Mouse (Mus musculus): ENCODE data around the gene Alkbh4. TPM values are rescaled to one million over a fixed set of nuclear protein-coding genes. Genes with fewer than 3 reads are reported as not detected.
"Not testable (repeated sequence)": the region's sequence is repeated elsewhere in the genome, so short reads cannot be mapped to it uniquely, and the experiment has no call there.

Gene Alkbh4
- total RNA-seq (2014; fragmentation: Nextera tagmentation) (13.7 and 18.2 TPM in 2 replicates), total RNA-seq (2017) (5.3 and 11.9 TPM in 2 replicates)

DNA sequence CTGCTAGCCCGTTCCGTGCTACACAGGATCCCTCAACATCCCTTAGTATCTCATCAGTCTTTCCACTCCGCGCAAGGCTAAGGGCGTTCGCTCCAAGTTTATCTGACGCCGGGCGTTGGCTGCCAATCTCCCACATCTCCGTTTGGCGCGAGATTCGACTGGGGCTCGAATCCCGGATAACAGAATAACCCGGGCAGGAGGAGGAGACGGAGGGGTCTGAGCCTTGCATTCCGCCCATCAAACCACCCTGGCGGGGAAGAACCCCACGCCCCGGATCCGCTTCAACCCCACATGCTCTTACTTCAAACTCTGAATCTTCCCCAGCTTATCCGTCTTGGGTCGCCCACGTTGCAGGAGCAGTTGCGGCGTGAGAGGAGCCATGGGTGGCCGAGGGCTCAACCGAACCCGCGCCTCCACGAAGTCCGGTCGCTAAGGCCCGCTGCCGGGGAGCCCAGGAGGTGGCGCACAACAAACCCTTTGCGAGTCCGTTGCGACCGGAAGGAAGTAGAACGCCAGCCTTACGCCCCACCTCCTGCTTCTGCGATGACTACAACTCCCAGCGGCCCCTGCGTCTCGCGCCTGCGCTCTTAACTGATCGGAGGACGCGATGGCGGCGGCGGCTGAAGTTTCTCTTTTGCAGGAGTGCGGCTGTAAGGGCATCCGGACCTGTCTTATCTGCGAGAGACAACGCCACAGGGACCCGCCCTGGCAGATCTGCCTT lies at the start of gene Alkbh4, which contains the start of gene Lrwd1:
Alkbh4 (plus strand) TSS at position 576 of the 721 bp plus-strand sequence.
Lrwd1 (minus strand) TSS at position 504 of the 721 bp plus-strand sequence.
- peak; percentile 82 for ATAC-seq (replicated peaks; ENCODE audit: poor library complexity, severe bottlenecking)

DNA sequence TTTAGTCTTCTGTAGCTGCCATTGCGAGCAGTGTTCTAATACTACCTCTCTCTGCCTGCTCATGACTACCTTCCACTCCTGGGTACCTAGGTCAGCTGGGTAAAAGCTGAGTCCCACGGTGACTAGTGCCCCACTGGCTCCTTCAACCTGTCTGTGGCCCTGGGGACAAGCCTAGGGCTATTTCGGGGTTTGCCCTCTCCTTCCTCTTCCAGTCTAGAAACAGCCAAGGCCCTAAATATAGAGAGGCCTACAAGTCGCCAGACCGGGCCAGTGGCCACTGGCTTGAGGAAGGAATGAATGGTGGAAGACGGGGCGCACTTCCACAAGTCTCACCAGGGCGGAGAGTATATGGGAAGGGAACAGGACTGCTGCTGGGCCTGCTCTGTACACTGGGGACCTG lies 49.7 kb upstream of the Alkbh4 start:
- ATAC-seq (replicated peaks; ENCODE audit: poor library complexity, severe bottlenecking): no peak

DNA sequence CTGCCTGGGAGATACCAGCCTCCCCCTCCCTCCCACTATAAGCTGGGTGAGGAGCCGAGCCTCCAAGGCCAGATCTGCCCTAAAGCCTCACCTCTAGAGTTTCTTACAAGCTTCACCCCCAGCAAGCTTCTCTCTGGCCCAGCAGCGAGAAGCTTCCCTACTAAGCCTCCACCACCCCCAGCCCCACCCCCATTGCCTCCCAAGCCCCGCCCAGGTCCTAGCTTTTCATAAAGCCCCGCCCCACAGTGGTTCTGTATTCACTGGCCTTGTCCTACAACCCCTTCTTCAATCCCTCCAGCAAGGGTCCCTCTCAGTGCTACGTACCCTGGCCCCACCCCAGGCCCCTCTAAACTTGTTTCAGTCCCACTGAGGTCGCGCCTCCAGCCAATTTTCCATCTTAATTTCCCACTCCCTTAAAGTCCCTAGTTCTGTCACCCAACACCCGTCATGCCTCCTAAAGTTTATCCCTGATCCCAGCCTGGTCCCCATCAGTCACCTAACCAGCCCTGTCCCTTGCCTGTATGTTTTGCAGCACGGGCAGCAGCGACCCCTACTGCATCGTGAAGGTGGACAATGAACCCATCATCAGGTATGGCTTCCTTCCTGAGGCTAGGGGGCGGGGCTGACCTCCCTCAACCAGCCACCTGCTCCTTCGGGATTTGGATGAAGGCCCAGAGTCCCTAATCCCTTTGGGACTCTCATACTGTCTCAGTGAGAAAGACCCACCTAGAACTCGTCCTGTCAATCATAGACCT lies 46.9 kb upstream of the Alkbh4 start:
- ATAC-seq (replicated peaks; ENCODE audit: poor library complexity, severe bottlenecking): no peak

DNA sequence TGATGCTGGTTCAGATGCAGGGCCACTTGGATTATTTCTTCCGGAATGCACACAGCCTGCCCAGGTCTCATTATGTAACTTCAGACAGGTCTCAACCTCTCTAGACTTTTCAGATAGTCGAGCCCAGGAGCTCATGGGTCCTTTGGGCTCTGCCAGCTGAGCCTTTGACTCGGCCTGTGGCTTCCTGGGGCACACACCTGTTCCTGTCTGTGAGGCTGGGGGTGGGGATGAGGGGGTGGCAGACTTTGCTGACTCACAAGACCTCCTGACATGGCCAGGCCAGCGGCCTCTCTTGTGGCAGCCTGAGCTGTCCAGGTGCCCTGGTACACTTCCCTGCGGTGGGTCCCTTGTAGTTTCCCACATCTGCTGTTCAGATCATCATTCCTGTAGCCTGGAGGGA lies 44.0 kb upstream of the Alkbh4 start:
- no peak for ATAC-seq (replicated peaks; ENCODE audit: poor library complexity, severe bottlenecking)

DNA sequence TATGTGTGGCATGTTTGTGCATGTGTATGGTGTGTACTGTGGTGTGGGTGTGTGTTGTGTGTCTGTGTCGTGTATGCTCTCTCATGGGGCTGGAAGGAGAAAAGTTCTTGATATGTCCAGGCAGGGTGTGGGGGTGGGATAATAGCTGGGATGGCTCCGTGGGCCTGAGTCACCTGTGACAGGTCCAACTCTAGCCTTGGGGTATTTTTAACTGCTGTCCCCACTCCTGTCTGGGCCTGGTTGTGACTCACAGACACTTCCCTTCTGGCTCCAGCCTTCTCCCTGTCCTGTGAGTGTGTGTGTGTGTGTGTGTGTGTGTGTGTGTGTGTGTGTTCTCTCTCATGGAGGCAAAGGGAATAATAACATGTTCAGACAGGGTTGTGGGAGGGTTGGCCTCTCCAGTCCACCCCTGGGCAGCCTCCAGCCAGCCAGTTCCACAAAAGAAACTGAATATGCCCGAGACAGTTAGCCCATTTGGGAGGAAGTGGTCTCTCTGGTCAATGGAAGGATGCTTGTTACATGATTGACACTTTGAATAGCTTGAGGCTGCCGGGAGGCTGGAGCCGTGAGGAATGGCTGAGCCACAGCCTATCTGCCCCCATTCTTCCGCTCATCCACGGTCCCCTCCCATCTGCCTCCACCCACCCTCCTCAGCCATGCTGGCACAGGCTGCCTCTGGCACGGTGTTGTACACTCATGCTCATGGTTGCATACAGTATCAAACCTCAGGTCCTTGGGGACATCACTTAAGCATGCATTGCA lies 41.5 kb upstream of the Alkbh4 start:
- ATAC-seq (replicated peaks; ENCODE audit: poor library complexity, severe bottlenecking): peak; percentile 73

DNA sequence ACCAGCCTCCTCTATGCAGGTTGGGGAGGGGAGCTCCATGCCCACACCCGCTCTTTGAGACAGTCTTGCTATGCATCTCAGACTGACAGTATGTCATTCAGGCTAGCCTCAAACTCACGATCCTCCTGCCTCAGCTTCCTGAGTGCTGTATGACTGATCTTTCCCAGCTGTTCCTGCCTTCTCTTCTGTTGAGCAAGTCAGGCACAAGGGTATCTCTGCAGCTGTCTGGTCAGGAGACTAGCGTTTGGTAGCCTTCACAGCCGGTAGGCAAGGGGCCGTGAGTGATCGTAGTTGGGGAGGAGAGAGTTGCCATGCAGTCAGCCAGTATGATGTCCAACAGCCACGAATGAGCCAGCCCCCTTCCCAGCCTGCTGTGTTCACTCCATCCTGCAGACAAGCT lies 40.9 kb upstream of the Alkbh4 start:
- ATAC-seq (replicated peaks; ENCODE audit: poor library complexity, severe bottlenecking): no peak

DNA sequence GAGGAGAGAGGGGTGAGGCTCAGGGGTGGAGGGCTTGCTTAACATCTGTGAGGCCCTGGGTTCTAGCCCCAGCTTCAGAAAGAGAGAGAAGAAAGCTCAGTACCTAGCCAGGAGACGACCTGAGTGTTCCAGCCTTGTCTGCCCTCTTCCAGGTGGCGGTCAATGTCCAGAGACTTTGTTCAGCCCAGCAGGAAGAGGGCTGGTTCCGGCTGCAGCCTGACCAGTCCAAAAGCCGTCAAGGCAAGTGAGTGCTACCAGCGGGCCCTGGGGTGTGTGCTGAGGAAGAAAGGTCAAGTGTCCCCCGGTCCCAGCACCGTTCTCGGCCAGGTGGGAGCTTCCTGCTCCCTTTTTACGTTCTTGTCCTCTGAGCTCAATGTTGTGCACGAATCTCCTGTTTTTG lies 37.4 kb upstream of the Alkbh4 start:
- ATAC-seq (replicated peaks; ENCODE audit: poor library complexity, severe bottlenecking): no peak

DNA sequence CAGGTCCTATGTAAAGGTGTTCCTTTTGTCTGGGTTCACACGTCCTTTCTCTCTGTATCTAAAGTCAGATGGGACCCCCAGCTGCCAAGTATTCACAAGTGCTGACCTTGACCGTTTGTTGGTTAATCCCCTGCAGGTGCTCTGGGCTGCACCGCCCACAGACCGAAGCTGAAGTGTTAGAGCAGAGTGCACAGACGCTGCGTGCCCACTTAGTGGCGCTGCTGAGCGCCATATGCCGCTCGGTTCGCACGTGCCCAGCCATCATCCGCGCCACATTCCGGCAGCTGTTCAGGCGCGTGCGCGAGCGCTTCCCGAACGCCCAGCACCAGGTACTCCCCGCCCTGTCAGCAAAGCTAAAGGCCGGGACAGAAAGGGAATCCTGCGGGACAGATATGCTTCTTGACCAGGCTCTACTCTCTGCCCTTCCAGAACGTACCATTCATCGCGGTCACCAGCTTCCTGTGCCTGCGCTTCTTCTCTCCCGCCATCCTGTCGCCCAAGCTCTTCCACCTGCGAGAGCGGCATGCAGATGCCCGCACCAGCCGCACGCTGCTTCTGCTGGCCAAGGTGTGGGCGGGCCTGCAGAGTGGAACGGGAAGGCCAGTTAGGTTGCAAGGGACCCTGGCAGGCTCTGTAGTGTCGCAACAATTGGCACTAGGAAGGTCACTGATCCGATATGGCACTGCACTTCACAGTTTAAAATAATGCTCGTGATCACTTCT lies 33.7 kb upstream of the Alkbh4 start:
- peak; percentile 94 for ATAC-seq (replicated peaks; ENCODE audit: poor library complexity, severe bottlenecking)

DNA sequence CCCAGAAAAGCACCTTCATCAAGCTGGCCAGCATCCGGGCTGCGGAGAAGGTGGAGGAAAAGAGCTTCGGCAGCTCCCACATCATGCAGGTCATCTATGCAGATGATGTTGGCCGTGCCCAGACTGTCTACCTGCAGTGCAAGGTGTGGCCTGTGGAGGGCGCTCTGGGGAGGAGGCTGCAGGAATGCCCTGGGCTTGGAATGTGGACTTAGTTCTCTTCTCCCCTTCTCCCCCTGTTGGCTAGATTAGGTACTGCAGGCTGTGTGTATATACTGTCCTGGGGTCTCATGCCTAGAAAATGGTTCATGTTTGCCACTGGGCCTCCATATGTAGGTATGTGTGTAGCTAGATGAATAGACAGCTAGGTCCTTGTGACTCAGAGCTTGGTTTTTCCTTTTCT lies 31.4 kb upstream of the Alkbh4 start:
- ATAC-seq (replicated peaks; ENCODE audit: poor library complexity, severe bottlenecking): peak; percentile 35; the same call in 1 of the 2 replicates

DNA sequence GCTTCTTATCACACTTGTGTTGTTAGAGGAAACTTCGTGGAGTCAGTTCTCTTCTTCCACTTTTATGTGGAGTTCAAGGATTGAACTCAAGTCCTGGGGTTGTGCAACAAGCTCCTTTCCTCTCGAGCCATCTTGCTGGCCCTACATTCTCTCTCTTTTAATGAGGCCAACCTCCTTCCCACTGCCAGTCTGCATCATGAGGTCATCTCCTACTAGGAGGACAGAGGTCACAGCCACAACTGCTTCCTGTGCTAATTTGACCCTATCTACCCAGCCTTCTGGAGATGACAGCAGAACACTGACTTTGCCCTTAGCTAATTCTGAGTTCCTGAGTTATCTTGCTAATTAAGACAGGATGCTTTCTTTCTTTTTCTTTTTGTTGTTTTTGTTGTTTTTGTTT lies 27.5 kb upstream of the Alkbh4 start:
- no peak for ATAC-seq (replicated peaks; ENCODE audit: poor library complexity, severe bottlenecking)

DNA sequence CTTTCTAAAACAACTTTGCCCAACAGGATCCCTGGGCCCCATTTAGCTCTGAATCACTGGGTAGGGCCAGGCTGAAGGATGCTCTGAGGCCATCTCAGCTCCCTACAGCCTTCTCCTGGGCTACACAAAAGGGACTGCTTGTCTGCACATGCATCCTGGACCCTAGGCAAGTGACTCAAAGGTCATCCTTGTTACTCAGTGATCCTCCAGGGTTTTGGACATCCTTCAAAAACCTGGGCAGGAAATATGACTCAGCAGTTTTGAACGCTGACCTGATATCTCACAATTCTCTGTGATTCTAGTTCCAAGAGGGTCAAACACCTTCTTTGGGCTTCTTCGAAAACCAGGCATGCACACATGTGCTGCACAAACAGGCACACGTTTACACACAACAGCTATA lies 26.9 kb upstream of the Alkbh4 start:
- ATAC-seq (replicated peaks; ENCODE audit: poor library complexity, severe bottlenecking): no peak

DNA sequence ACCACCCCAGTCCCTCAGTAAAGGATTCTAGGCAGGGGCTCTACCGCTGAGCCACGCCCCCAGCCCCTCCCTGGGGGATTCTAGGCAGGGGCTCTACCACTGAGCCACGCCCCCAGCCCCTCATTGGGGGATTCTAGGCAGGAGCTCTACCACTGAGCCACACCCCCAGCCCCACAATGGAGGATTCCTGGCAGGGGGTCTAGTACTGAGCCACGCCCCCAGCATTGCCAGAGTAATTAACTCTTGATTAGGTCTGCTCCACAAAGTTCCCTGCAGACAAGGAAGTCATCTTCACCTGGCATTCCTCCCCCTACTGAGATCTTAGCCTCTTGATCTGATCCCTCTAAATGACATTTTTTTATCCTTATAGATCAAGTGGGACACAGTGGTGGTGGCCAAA lies 22.4 kb upstream of the Alkbh4 start:
- ATAC-seq (replicated peaks; ENCODE audit: poor library complexity, severe bottlenecking): not testable (repeated sequence)

DNA sequence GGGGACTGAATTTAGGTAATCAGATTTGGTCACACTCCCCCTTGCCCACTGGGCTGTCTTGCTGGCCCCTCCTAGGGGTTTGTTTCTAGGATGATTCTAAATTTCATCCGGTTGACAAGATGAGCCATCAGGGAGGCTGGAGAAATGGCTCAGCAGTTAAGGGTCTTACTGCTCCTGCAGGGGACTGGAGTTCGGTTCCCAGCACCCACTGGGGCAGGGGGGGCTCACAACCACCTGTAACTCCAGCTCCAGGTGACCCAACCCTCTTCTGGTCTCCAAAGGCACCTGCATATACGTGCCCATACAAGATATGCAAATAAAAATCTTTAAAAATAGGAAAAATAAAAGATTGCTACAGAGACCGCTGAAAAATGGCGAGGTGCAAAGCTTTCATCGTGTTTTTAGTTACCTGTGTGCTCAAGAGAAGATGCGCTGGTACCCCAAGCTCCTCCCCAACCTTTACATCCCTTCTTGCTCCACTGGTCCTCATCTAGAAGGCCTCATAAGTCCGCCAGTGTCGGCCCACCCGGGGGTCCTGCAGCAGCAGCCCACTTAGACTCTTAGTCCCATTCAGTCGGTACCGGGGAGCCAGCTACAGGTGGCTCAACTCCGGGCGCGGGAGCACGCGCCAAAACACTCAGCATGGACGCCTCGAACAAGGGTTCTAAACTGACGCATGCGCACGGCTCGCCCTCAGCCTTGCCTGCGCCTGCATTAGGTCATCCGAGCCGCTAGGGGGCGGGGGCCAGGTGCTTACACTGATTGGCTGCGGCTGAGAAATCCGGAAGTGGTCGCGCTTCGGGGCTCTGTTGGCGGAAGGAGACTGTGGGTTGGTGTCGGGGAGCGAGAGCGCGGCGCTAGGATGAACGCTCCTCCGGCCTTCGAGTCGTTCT lies 19.8 kb upstream of the Alkbh4 start, which contains the start of gene Polr2j:
Polr2j (plus strand) TSS at position 741 of the 893 bp plus-strand sequence.
- ATAC-seq (replicated peaks; ENCODE audit: poor library complexity, severe bottlenecking): peak; percentile 96

DNA sequence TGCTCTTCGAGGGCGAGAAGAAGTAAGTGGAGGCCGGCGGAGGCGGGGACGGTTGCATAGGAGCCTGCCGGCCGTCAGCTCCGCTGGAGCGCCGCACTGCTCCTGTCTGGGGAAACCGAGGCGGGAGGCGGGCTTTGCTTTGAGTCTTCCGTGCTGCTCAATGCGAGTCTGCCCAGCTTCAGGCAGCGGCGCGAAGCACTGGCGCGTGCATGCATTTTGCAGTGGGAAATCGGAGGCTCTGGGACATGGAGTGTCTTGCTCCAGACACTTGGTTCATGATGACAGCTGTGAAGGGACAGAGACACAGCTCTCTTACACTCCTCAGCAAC lies 19.2 kb upstream of the Alkbh4 start:
- ATAC-seq (replicated peaks; ENCODE audit: poor library complexity, severe bottlenecking): peak; percentile 38

DNA sequence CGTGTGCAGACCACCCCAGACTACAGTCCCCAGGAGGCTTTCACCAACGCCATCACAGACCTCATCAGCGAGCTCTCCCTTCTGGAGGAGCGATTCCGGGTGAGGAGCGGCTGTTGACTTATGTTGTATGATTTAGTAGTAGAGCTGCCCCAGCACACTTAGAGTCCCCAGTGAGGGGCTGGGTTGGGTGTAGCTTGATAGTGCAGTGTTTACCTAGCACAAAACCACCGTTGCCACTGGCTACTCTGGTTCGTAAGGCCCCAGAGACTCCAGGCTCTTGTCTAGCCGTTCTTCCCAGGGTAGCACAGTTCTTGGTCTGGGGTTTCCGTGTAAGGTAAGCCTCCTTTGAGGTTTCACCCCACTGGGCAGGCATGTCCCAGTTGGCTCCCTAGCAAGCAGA lies 13.8 kb upstream of the Alkbh4 start:
- ATAC-seq (replicated peaks; ENCODE audit: poor library complexity, severe bottlenecking): no peak

DNA sequence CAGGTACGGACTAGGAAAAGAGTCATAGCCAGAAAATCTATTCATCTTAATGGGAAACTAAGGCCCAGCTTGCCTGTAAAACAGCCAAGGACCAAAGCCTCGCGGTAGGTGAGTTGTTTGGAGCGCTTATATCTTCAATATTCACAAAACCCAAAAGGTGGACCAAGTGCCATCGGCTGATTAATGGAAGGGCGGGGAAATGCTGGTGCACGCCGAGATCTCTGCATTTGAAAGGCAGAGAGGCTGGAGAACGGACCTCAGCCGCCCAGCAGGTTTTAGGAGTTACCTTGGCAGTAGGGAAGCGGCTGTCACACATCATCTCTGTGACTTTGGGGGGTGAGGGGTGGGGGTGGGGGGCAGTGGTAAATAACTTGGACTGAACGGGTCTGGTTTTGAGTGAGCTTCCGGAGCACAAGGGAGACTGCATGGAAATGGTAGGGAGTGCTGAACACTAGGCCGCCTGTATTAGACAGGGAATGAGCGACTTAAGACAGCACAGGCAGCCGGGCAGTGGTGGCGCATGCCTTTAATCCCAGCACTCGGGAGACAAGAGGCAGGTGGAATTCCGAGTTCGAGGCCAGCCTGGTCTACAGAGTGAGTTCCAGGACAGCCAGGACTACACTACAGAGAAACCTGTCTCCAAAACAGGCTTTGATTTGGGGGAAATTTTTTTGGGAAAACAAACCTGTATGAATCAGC lies 495 bp downstream of the Alkbh4 start:
- no peak for ATAC-seq (replicated peaks; ENCODE audit: poor library complexity, severe bottlenecking)

DNA sequence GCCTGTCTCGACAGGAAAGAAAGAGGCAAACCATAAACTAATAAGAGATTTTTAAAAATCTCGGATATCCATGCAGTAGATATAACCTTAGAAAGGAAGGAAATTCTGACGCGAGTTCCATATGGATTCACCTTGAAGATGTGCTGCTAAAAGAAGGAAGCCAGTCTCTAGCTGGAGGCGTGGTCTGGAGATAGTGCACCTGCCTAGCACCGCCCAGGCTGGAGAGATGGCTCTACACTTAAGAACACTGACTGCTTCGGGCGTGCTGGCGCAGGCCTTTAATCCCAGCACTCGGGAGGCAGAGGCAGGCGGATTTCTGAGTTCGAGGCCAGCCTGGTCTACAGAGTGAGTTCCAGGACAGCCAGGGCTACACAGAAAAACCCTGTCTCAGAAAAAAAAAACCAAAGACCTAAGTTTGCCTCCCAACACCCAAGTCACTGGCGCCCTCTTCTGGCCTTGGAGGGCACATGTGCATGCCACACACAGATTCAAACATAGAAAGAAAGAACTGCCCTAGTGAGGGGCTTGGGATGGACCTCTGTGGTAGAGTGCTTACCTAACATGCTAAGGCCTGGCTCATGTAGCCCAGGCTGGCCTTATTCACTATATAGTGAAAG lies 1.8 kb downstream of the Alkbh4 start:
- ATAC-seq (replicated peaks; ENCODE audit: poor library complexity, severe bottlenecking): 0 out of 2 replicates have a peak, but pooled peaks have one; percentile 13

DNA sequence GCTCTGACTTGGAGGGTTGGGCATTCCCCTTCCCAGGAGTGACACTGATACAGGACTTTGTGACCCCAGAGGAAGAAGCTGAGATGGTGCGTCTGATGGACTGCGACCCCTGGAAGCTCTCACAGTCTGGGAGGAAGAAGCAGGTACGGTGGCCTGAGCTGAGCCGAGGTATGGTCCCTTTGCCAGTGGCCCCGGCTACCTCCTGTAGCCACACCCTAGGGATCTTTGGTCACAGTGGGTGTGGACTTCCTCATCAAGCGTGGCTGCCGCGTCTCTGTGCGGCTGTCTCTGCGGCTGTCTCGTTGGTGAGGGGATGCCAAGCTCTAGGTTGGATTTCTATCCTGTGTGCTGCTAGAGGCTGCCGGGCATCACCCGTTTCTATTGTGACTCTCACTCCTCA lies 3.4 kb downstream of the Alkbh4 start:
- ATAC-seq (replicated peaks; ENCODE audit: poor library complexity, severe bottlenecking): peak; percentile 37
